Mouse (Mus musculus): Measurements from ENCODE around the gene Plcd3.

- TF ChIP-seq CTCF (IDR thresholded peaks at IDR 0.05; ENCODE audit: low read depth) (no peak), EP300 (IDR thresholded peaks at IDR 0.05; ENCODE audit: low read depth) (no peak)
Observed at GRCm38 (mm10) chr11:103100361-103100760, 1.1 kb downstream of the Plcd3 start.
